Mouse (Mus musculus): ENCODE data around the gene Gm19684.
"Not testable (repeated sequence)": the region's sequence is repeated elsewhere in the genome, so short reads cannot be mapped to it uniquely, and the experiment has no call there.

Gm19684 gene

GRCm38 (mm10) chr17:36176132-36176531, 54.7 kb downstream of the Gm19684 start:
- not testable (repeated sequence) for DNase-seq (ENCODE audit: low spot score in 2 of 2)

- not testable (repeated sequence) for DNase-seq (ENCODE audit: low spot score in 2 of 2)
Measured at GRCm38 (mm10) chr17:36178938-36179337, 57.5 kb downstream of the Gm19684 start.

All from spleen, postnatal 4 days (tissue).